Mouse (Mus musculus): ENCODE results near the gene Zmynd8. TPM values are rescaled to one million over a fixed set of nuclear protein-coding genes. Genes with fewer than 3 reads are reported as not detected.

Gene Zmynd8
- polyA plus RNA-seq, 1 experiment: 5.2 TPM

- Histone ChIP-seq H3K27me3 (ENCODE audit: control insufficient read depth) (no peaks in the 10 kb centered on the region), H3K4me3 (replicated peaks) (no peak overlapping the region), H3K4me1 (ENCODE audit: control insufficient read depth) (peaks cover 2% of the 10 kb centered on the region; the same call in 1 of the 2 replicates), H3K36me3 (ENCODE audit: control insufficient read depth) (peaks cover 98% of the 10 kb centered on the region), H3K9me3 (ENCODE audit: control insufficient read depth, low read length) (no peaks in the 10 kb centered on the region)
- TF ChIP-seq TAL1 (IDR thresholded peaks at IDR 0.05; ENCODE audit: low read length): no peak
- no peak for TF ChIP-seq GATA1 (IDR thresholded peaks at IDR 0.05; ENCODE audit: low read length)
Measured at GRCm38 (mm10) chr2:165788005-165788404, 110.8 kb downstream of the Zmynd8 start.

GRCm38 (mm10) chr2:165786467-165786866 is 112.3 kb downstream of the Zmynd8 start:
- Histone ChIP-seq H3K4me3 (replicated peaks) (no peak overlapping the region), H3K4me1 (ENCODE audit: control insufficient read depth) (peaks cover 2% of the 10 kb centered on the region; the same call in 1 of the 2 replicates), H3K36me3 (ENCODE audit: control insufficient read depth) (peaks cover 98% of the 10 kb centered on the region), H3K27me3 (ENCODE audit: control insufficient read depth) (no peaks in the 10 kb centered on the region), H3K9me3 (ENCODE audit: control insufficient read depth, low read length) (no peaks in the 10 kb centered on the region)
- TF ChIP-seq GATA1 (IDR thresholded peaks at IDR 0.05; ENCODE audit: low read length) (no peak), TAL1 (IDR thresholded peaks at IDR 0.05; ENCODE audit: low read length) (no peak)

GRCm38 (mm10) chr2:165785312-165786036 is 113.3 kb downstream of the Zmynd8 start:
- no peaks in the 10 kb centered on the region for H3K27me3 ChIP-seq (ENCODE audit: control insufficient read depth)
- TF ChIP-seq GATA1 (IDR thresholded peaks at IDR 0.05; ENCODE audit: low read length) (no peak), TAL1 (IDR thresholded peaks at IDR 0.05; ENCODE audit: low read length) (no peak)
- H3K9me3 ChIP-seq (ENCODE audit: control insufficient read depth, low read length): no peaks in the 10 kb centered on the region
- no peak overlapping the region for H3K4me3 ChIP-seq (replicated peaks)
- H3K4me1 ChIP-seq (ENCODE audit: control insufficient read depth): peaks cover 2% of the 10 kb centered on the region; the same call in 1 of the 2 replicates
- H3K36me3 ChIP-seq (ENCODE audit: control insufficient read depth): peaks cover 90% of the 10 kb centered on the region

GRCm38 (mm10) chr2:165782324-165782723 is 116.5 kb downstream of the Zmynd8 start:
- Histone ChIP-seq H3K36me3 (ENCODE audit: control insufficient read depth) (peaks cover 59% of the 10 kb centered on the region), H3K4me1 (ENCODE audit: control insufficient read depth) (peaks cover 2% of the 10 kb centered on the region; the same call in 1 of the 2 replicates), H3K9me3 (ENCODE audit: control insufficient read depth, low read length) (no peaks in the 10 kb centered on the region), H3K4me3 (replicated peaks) (no peak overlapping the region), H3K27me3 (ENCODE audit: control insufficient read depth) (no peaks in the 10 kb centered on the region)
- no peak for TF ChIP-seq TAL1 (IDR thresholded peaks at IDR 0.05; ENCODE audit: low read length)
- no peak for TF ChIP-seq GATA1 (IDR thresholded peaks at IDR 0.05; ENCODE audit: low read length)

GRCm38 (mm10) chr2:165778927-165779326 is 119.9 kb downstream of the Zmynd8 start:
- H3K27me3 ChIP-seq (ENCODE audit: control insufficient read depth): no peaks in the 10 kb centered on the region
- peaks cover 26% of the 10 kb centered on the region for H3K36me3 ChIP-seq (ENCODE audit: control insufficient read depth)
- H3K4me1 ChIP-seq (ENCODE audit: control insufficient read depth): no peaks in the 10 kb centered on the region; the same call in 1 of the 2 replicates
- TF ChIP-seq TAL1 (IDR thresholded peaks at IDR 0.05; ENCODE audit: low read length): no peak
- no peak for TF ChIP-seq GATA1 (IDR thresholded peaks at IDR 0.05; ENCODE audit: low read length)
- H3K4me3 ChIP-seq (replicated peaks): no peak overlapping the region
- H3K9me3 ChIP-seq (ENCODE audit: control insufficient read depth, low read length): no peaks in the 10 kb centered on the region

GRCm38 (mm10) chr2:165769375-165769948 is 129.4 kb downstream of the Zmynd8 start:
- Histone ChIP-seq H3K4me1 (ENCODE audit: control insufficient read depth) (no peaks in the 10 kb centered on the region), H3K4me3 (replicated peaks) (no peak overlapping the region), H3K36me3 (ENCODE audit: control insufficient read depth) (no peaks in the 10 kb centered on the region), H3K27me3 (ENCODE audit: control insufficient read depth) (no peaks in the 10 kb centered on the region), H3K9me3 (ENCODE audit: control insufficient read depth, low read length) (no peaks in the 10 kb centered on the region)
- TF ChIP-seq TAL1 (IDR thresholded peaks at IDR 0.05; ENCODE audit: low read length): no peak
- TF ChIP-seq GATA1 (IDR thresholded peaks at IDR 0.05; ENCODE audit: low read length): no peak

GRCm38 (mm10) chr2:165768805-165769358 is 129.9 kb downstream of the Zmynd8 start:
- no peaks in the 10 kb centered on the region for H3K9me3 ChIP-seq (ENCODE audit: control insufficient read depth, low read length)
- no peaks in the 10 kb centered on the region for H3K27me3 ChIP-seq (ENCODE audit: control insufficient read depth)
- H3K4me3 ChIP-seq (replicated peaks): no peak overlapping the region
- H3K4me1 ChIP-seq (ENCODE audit: control insufficient read depth): no peaks in the 10 kb centered on the region
- TF ChIP-seq GATA1 (IDR thresholded peaks at IDR 0.05; ENCODE audit: low read length) (no peak), TAL1 (IDR thresholded peaks at IDR 0.05; ENCODE audit: low read length) (no peak)
- H3K36me3 ChIP-seq (ENCODE audit: control insufficient read depth): no peaks in the 10 kb centered on the region

- no peaks in the 10 kb centered on the region for H3K27me3 ChIP-seq (ENCODE audit: control insufficient read depth)
- no peak for TF ChIP-seq TAL1 (IDR thresholded peaks at IDR 0.05; ENCODE audit: low read length)
- no peak for TF ChIP-seq GATA1 (IDR thresholded peaks at IDR 0.05; ENCODE audit: low read length)
Measured at GRCm38 (mm10) chr2:165759421-165759985, 139.3 kb downstream of the Zmynd8 start.

GRCm38 (mm10) chr2:165758534-165758933 is 140.3 kb downstream of the Zmynd8 start:
- Histone ChIP-seq H3K27me3 (ENCODE audit: control insufficient read depth) (no peaks in the 10 kb centered on the region), H3K36me3 (ENCODE audit: control insufficient read depth) (no peaks in the 10 kb centered on the region), H3K9me3 (ENCODE audit: control insufficient read depth, low read length) (no peaks in the 10 kb centered on the region)

More at GRCm38 (mm10) chr2:165759421-165759985, 139.3 kb downstream of the Zmynd8 start:
- Histone ChIP-seq H3K36me3 (ENCODE audit: control insufficient read depth) (no peaks in the 10 kb centered on the region), H3K9me3 (ENCODE audit: control insufficient read depth, low read length) (no peaks in the 10 kb centered on the region), H3K4me3 (replicated peaks) (no peak overlapping the region), H3K4me1 (ENCODE audit: control insufficient read depth) (no peaks in the 10 kb centered on the region)

More at GRCm38 (mm10) chr2:165758534-165758933, 140.3 kb downstream of the Zmynd8 start:
- Histone ChIP-seq H3K4me3 (replicated peaks) (no peak overlapping the region), H3K4me1 (ENCODE audit: control insufficient read depth) (no peaks in the 10 kb centered on the region)
- TF ChIP-seq TAL1 (IDR thresholded peaks at IDR 0.05; ENCODE audit: low read length): no peak
- TF ChIP-seq GATA1 (IDR thresholded peaks at IDR 0.05; ENCODE audit: low read length): no peak
